Mouse (Mus musculus) R1 (cell line): ENCODE measurements around the gene Ier2.
A peak's percentile ranks its signal among the peaks of the same experiment; 100 is the strongest.

Source experiments
- DNase-seq: peaks from one replicate; pipeline ENCODE4 v3.0.0-alpha.2; 2018; ENCODE audit warnings: low read depth, low spot score

The Ier2 gene

DNA sequence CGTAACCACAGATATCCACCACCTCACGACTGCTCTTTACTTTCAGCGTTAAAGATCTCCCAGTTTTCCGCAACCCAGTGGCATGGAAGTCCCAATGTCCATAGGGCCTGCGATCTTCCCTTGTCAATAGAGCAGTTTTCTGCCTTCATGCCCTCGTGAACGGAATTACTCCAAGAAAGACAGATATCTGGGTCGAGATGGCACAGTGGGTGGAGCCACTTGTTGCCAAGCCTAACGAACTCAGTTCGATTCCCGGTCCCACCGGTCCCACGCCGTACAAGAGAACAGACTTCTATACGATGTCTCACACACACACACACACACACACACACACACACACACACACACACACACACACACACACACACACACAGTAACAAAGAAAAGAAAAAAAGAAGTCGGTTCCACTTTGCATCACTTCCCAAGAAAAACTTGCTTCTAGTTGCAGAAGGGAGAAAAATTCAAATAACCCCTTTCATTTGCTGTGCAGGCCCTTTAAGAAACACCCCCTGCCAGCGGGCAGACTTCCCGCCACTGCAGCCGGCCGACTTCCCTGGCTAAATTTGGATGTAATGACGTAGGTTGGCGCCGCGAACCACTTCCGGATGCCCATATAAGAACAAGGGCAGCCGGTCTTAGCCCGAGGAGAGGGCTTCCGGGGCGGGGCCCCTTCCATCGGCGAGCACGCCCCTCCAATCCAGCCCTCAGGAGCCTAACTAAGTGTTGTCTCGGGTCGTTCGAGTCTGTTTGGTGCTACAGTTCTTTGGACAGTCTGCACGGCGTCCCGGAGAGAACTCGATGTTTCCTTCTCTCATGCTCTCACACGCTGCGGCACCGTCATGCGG is 1.1 kb upstream of the Ier2 start:
- DNase-seq = peak; percentile 99

DNA sequence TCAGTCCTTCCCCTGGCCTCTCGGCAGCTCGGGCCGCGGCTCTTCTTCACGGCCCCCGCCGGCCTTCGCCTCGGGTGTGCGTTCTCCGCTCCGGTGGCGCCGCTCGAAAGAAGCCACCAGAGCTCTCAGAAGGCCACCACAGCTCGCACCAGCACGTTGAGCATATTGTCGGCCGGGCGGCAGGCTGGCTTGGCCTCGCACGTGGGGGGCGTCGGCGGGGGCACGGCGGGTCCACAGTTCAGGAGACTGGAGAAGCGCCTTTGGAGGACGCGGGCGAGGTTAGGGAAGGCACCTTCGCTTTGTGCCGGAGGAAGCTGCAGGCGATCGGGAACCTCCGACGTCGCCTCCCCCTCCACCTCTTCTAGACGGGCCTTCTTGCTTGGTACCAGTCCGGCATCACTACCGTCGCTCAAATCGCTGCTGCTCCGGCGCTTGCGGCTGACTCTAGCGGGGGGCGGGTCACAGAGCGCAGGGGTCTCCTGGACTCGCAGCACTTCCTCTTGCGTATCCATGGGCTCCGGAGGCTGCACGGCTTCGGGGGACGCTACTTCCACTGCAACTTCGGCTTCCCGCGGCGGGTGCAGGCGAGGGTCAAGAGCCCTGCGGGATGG is 586 bp downstream of the Ier2 start:
- no peak for DNase-seq

DNA sequence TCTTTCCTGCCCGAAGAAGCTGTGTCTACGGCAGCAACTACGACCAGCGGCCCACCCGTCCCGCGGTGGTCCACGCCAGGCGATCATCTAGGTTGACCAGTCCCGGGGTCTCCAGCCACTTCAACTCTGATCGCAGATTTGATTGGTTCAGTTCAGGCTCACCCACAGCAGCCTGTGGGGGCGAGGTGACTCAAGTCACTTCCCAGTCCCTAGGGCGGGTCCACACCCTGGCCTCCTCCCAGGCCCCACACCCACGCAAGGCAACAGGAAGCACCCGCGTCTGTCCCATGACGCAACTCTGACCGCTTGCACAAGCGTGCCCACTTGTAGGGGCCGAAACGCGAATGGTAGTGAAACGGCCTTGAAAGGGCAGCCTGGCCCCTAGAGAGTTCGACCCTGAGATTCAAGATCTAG is 1.2 kb downstream of the Ier2 start:
- peak; percentile 92 for DNase-seq

DNA sequence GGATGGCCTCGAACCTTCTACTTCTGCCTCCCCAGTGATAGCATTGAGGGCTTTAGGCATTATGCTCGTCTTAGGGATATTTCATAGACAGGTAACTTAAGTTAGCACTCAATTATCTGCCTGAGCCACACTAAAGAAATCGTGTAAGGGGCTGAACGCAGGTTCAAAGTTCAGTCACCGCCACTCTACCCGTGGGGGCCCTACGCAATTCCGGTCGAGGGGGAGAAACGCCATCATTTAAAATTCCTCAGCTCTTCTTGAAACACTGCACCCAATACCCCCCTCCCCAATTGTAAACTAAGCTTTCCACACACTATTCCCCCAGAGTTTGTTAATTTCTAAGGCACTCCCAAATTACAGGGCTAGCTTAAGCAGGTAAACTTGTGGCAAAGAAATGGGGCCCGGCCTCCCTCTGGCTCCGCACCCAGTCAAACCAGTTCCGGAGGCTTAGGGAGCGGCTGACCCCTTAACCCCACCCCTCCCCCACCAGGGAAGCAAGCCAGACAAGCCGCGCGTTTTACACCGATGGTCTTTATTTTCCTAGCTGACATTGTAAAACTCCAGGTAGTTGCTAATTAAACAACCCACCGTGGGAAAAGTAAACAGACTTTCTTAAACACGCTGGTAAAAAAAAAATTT is 1.7 kb downstream of the Ier2 start:
- peak; percentile 94 for DNase-seq

DNA sequence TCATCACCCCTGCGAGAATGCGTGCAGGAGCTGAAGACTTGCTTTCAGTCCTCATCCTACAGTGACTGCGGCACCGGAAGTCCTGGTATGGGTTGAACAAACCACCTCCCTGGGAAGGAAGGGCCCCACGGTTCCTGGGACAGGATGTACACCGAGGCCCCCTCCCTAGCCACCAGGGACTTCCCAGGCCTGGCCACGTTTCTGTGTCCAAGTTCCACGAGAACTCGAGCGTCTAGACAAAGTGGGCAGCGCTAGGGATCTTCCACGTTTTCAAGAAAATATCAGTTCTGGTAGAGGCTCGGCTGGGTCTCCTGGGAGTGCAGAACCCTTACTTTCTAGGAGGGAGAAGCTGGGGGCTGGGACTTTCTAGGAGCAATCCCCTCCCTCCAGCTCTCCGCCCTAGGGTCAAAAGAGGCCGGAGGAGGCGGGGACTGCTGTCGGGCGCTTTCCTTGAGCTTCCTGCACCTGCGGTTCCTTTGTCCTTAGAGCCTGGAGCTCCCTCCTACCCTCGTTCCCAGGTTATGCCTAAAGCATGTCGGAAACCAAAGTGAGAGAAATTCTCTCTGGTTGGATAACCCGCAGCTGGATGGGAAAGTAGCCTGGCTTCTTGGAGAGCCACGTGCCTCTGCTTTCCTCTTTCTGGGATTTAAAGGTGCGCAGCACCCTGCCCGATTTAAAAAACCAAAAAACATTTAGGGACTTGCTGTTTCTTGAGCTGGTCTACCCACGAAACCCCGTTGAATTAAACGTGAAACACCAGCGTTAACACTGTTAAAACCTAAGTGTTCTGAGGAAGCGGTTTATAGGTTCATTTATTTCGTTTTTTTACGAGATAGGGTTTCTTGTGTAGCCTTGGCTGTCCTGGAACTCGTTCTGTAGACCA is 2.5 kb downstream of the Ier2 start:
- DNase-seq = peak; percentile 98

DNA sequence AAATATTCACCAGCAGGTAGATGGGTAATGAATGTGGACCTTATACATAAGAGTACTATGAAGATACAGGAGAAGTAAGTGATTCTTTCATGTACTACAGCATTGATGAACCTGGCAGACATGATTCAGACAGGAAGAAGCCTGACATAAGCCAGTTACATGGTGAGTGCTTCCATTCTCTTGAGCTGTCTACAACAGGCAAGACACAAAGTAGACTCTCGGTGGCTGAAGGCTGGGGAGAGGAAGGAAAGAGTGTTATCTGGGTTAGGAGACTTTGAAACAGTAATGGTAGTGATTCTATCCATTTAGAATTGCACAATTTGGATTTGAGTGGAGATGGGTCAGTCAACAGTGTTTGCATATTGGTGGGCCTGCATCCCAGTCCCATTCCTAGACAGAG is 3.7 kb downstream of the Ier2 start:
- no peak for DNase-seq

DNA sequence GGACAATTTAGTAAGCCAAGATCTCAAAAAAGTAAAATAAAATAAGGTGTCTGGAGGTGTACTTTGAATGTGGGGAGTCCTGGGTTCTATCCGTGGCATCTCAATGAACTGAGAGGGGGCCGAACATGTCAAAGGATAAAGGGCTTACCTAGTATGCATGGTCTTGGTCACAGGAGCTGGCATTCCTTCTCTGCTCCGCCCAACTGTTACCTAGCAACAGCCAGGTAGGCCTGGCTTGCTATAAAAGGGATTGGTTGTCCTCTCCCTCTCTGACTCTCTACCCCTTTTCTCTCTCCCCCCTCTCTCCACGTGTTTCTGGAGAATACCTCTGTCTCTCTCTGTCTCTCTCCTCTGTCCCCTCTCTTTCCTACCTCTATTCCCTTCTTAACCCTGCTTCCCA is 5.0 kb downstream of the Ier2 start:
- DNase-seq = peak; percentile 86

DNA sequence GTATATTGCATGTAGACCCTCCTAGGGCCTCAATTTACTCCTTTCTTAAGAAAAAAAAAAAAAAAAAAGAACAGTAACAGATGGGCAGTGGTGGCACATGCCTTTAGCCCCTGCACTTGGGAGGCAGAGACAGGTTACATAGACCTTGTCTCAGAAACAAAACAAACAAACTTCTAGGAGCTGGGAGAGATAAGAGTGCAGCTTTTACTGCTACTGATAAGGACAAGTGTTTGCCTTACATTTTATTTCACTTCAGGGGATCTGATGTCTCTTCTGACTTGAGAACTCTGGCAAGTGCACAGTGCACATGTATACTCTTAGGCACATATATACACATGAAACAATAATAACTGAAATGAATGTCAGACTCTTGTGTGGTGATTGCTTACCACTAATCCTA is 5.4 kb downstream of the Ier2 start:
- no peak for DNase-seq

DNA sequence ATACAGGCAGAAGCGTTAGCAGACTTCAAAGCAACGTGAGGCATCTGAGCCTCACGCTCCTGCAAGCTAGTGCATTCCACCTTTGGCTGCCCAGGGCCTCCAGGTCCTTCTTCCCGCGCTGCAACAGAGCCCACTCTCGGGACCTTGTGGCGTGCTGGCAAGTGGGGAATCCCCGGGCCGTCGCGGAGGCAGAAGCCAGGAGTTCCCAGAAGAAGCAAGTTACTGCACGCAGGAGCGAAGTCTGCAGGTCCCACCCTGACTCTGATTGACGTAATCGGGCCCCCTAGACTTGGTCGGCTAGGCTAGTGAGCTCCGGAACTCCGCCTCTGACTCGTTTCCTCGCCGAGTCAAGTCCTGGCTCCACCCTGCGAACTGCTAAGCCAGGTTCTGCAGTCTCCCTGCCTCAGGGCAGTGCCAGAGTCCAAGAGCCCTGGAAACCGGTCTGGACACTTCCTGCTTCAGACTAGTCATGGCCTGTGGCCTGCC is 6.0 kb downstream of the Ier2 start:
- DNase-seq = peak; percentile 93

DNA sequence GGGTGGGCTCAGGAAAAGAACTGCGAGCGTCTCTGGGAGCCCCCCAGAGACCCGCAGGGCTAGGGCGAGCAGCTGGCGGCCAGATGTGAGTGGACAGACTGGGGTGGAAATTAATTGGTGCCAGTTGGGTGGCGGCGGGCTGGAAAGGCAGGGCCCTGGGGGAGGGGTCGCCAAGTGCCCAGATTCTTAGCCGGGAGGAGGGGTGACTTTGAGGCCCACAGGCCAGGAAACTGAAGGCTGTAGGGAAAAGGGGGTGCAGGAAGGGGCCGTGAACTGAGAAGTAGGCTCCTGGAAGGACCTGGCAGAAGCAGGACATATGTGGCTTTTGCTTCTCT is 6.5 kb downstream of the Ier2 start:
- peak; percentile 40 for DNase-seq

DNA sequence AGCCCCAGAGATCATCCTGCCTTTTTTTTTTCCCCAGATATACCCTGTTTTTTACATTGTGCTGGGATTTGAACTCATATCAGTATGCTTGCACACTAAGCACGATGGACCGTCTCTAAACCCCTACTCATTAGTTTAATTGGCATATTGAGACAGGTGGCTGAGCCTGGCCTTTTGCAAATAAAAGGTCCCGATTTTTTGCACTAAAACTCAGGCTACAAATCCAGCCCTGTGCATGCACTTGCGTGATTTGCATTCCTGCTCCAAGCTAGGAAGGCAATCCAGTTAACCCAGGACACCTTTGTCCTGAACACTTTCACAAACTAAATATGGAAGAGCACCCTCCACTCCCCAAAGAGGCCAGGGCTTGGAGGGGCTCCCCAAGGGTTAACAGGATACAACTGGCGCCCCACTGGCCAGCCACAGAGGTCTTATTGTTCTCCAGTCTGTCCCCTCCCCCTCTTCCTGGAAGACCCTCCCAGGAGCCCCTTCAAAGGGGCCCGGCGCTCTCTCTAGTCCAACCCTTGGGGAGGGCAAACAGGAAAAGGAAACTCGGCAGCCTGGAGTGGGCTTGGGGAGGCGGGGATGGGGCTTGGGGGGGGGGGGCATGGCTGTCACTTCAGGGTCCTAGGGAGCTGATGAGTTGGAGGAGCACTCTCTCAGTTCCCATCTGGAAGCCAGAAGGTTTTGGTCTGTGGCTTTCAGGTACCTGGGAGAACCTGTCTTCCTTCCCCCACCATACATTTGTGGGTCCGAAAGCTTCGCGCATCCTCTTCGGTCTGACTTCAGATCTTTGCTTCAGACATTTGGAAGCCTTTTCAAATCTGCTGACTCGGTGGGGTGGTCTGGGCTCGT is 7.1 kb downstream of the Ier2 start:
- peak; percentile 95 for DNase-seq

DNA sequence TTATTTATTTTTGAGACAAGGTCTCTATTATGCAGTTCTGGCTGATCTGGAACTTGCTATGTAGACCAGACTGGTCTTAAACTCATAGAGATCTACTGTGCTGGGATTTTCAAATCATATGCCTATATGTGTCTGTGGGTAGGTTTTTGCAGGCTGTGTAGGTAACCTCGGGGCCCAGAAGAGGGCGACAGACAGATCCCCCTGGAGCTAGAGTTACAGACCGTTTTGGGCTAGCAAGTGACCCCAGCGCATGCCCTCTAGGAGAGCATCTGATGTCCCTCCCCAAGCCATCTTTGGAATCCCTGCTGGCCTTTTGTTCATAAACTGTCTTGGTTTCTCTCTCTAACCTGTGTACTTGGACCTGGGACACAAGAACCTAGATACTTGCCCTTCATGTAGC is 8.1 kb downstream of the Ier2 start:
- peak; percentile 81 for DNase-seq

DNA sequence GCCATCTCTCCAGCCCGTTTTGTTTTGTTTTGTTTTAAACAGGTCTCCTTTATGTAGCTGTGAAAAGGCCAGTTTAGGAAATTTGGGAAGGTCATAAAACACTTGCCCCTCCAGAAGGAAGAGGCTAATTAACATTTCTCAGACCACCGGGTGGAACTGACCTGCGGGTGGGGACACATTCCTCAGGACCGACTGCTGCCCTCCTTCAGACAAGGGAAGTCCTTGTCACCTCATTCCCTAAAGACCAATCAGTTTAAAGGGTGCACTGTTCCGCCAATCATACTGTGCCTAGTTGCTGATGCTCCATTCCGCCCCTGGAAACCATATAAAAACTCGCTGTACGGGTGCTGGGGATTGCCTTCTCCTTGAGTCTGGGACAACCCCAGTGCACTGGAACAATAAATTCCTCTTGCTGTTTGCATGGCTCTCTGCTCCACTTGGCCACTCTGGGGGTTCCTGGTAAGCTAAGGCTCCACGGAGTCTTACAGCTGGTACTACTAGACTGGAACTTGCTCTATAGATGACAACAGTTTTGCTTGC is 9.5 kb downstream of the Ier2 start:
- no peak for DNase-seq

DNA sequence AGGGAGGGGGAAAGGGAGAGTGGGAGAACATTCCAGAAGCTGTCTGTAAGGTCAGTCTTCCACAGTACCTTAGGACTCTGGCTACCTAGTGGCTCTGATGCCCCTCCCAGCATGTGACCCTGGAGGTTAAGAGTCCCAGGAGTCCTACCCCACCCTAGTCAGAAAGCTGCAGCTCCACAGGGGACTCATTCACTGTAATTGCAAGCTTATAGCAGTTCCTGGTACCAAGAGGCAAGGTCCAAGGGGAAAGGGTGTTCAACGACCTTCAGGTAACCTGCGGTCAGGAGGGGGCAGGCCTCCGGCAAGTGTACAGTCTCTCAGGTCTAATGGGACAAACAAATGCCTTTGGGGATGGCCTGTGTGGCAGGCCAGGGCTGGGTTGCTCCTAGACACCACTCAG is 12.4 kb downstream of the Ier2 start:
- peak; percentile 99 for DNase-seq

DNA sequence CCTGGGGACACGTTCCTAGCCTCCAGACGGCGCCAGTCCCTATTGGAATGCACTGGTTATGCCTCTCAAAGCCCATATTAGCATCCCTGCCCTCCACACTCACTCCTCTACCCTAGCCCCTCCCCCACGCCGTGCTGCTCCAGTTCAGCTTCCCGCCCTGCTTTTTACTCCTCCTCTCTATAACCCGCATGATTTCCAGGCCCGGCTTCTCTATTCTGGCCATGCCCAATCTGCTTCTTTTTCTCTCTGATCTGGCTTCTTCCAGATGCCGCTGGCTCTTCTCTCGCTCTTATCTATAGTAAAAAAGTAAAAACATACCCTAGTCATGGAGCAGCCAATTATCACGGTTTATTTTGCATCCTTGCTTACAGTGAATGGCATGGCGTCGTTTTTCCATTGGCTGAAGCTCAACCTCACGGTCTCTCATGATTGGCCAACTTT is 15.2 kb downstream of the Ier2 start:
- DNase-seq = peak; percentile 89

DNA sequence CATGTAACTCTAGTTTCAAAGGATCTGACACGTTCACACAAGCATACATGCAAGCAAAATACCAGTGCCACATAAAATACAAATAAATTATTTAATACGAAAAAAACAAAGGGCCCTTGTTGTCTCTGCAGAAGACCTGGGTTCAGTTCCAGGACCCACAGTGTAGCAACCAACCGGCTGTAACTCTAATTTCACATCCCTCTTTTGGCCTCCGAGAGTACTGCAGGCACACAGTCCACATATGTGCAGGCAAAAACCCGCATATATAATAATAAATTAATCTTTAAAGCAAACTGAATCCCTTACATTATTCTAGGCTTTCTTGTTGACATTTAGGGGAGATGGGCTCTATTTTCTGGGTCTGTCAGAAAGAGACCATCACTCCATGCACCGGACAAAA is 15.9 kb downstream of the Ier2 start:
- DNase-seq = peak; percentile 54

DNA sequence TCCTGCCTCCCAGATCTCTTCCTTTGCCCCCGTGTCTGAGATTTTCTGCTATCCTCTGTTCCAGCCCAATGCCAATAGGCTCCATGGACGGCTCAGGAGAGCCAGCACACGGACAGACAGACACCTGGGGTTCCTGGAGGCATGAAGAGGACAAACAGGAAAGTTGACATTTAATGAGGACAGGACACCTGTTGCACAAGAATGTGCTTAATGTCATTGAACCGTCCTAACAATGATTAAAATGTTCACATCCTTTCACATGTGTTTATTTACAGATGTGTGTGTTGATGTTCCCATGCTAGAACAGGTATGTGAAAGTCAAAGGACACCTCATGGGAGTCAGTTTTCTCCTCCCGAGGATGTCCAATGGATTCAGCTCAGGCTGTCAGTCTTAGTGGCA is 19.6 kb downstream of the Ier2 start:
- DNase-seq = no peak

DNA sequence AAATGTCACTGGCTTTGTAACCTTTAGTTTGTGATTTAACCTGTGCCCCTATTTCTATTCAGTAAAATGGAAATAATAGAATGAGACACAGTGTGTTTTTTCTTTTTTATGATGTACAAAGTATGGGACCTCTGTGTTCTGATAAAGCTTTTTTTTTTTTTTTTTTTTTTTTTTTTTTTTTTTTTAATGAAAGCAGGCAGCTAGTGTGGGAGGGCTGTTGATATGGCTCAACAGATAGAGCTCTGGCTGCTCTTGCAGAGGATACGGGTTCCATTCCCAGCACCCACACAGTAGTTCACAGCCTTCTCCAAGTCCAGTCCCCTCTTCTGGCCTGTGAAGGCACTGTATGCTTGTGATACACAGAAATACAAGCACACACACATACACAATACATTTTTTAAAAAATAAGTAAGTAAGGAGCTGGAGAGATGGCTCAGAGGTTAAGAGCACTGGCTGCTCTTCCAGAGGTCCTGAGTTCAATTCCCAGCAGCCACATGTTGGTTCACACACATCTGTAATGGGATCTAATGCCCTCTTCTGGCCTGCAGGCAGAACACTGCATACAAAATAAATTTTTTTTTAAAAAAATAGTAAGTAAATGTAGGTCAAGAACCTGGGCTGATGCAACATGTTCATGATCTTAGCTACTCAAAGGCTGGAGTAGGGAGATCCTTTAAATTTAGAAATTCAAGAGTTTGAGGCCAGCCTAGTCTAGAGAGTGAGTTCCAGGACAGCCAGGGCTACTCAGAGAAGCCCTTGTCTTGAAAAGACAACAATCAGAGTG is 20.9 kb downstream of the Ier2 start:
- no peak for DNase-seq

DNA sequence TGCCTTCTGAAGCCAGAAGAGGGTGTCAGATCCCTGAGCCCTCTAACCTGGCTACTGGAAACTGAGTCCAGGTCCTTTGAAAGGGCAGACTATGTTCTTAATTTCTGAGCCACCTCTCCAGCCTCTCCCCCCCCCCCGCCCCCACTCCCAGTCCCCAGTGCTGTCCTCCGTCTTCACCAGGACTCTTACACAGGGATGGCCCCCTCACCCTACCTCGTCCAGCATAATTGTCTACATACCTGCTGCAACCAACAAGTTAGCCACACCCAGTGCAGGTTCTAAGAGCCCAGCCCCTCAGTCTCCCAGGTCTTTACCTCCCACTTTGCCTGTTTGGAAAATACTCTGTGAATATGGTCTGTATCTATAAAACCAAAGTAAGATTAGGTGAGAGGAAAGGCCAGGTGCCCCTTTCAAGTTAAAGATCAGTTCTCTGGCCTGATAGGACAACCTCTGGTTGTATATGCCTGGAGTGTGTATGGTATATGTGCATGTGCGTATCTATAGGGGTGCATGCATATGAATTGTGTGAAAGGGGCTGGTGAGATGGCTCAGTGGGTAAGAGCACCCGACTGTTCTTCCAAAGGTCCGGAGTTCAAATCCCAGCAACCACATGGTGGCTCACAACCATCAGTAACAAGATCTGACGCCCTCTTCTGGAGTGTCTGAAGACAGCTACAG is 21.9 kb downstream of the Ier2 start:
- DNase-seq = no peak
